Mouse (Mus musculus): ENCODE measurements around the gene Nav3. TPM values are rescaled to one million over a fixed set of nuclear protein-coding genes. Genes with fewer than 3 reads are reported as not detected.
A peak's percentile ranks its signal among the peaks of the same experiment; 100 is the strongest.

The Nav3 gene
- total RNA-seq (2021) = 10 to 100 TPM; 14.6 to 20.6 TPM

GRCm38 (mm10) chr10:110455838-110456493 lies at the start of gene Nav3:
TSS of gene Nav3 (minus strand) at chr10:110456204.
- intact Hi-C loops (cut with DNase I) = loop anchor here (5.0 kb wide), 3 partner anchors 146 to 276 kb away; no protein-coding TSS in a partner anchor
- peak; percentile 73 to 75 for DNase-seq

- no peak for DNase-seq
- intact Hi-C loops (cut with DNase I) = no loop called here
These were observed 29.3 kb upstream of the Nav3 start for GRCm38 (mm10) chr10:110485306-110485705.

GRCm38 (mm10) chr10:110484822-110485221 lies 28.8 kb upstream of the Nav3 start:
- intact Hi-C loops (cut with DNase I) = no loop called here
- no peak for DNase-seq

- DNase-seq = no peak
- intact Hi-C loops (cut with DNase I) = no loop called here
These were observed 23.2 kb upstream of the Nav3 start for GRCm38 (mm10) chr10:110479189-110479588.

GRCm38 (mm10) chr10:110477689-110478314 lies 21.8 kb upstream of the Nav3 start:
- DNase-seq = no peak
- intact Hi-C loops (cut with DNase I) = no loop called here

DNA sequence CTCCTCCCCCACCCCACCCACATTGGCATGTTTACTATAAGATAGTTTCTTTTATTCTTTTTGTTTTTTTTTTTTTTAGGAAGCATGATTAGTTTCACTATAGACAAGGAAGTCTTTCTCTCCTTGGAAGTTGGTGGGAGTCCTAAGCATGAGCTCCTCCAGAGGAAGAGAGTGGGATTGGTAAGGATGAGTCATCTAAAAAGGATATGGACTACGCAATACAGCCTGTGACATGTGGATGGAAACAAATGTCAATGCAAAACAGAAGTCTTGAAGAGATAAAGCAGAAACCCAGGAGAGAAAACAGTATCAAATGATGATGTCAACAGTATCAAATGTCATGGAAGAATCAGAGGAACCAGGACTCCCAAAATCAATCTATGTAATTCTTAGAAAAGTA lies 18.1 kb upstream of the Nav3 start:
- DNase-seq = no peak
- intact Hi-C loops (cut with DNase I) = no loop called here

GRCm38 (mm10) chr10:110469445-110469844 lies 13.4 kb upstream of the Nav3 start:
- no peak for DNase-seq
- intact Hi-C loops (cut with DNase I) = no loop called here

- intact Hi-C loops (cut with DNase I) = loop anchor here (5.0 kb wide), 3 partner anchors 147 to 277 kb away; no protein-coding TSS in a partner anchor
- DNase-seq = peak in 1 of 2 experiments; percentile 32
These were observed 754 bp downstream of the Nav3 start for GRCm38 (mm10) chr10:110455063-110455837.

- no peak for DNase-seq
- intact Hi-C loops (cut with DNase I) = no loop called here
These were observed 2.4 kb downstream of the Nav3 start for GRCm38 (mm10) chr10:110453566-110453965.

DNA sequence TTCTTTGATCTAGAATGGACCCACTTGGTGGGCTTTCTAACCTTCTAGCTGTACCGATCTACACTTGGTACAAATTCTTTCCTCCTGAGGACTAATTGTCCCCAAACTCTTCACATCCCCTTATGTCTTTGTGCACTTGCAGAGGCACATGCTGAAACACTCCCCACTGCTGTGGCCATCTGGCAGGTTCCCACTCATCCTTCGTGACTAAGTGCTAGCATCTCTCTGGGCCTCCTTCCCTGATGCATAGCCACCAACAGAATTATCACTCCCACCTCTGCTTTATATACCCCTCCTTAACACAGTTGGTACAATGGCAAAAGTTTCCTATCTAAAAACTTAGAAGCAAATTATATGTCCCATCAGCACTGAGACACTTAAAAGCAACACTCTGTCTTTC lies 15.6 kb downstream of the Nav3 start:
- no peak for DNase-seq
- intact Hi-C loops (cut with DNase I) = loop anchor here (5.0 kb wide), 1 partner anchor 207 kb away; no protein-coding TSS in a partner anchor

- intact Hi-C loops (cut with DNase I) = no loop called here
- DNase-seq = no peak
These were observed 24.9 kb downstream of the Nav3 start for GRCm38 (mm10) chr10:110431078-110431477.

- DNase-seq = peak; percentile 11 to 18
- intact Hi-C loops (cut with DNase I) = no loop called here
These were observed 26.4 kb downstream of the Nav3 start for GRCm38 (mm10) chr10:110429578-110429977.

DNA sequence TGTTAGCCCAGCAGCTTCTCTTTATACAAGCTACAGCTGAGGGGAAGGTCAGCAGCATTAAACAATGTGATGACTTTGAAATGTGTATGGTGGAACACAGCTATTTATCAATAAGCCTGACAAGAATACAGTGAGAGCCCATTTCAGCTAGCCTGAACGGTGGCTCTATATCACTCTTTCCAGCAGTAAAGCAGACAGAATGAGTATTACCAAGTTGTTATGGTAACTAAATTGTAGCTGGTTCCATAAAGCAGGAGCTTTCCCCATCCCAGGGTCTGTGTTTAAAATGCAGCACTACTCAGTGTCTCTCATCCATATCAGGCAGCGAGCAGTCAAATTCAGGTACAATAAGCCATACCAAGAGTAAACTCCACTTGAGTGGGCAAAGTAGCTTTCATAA lies 27.0 kb downstream of the Nav3 start:
- DNase-seq = no peak
- intact Hi-C loops (cut with DNase I) = no loop called here

DNA sequence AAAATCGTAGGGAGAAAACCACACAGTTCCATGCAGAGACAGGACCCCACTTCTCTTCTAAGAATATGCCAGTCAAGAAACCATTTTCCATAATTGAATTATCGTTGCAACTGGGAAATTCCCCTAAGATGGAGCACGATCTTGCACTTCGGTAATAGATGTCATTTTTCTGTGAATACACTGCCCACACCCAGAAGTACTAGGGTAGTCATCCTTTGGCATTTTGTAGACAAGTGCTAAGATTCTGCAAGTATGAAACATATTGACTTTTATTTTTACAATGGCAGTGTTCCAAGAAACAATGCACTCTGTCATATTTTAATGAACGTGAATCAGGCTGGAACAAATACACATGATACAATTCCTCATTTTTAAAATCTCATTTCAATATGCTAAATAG lies 34.5 kb downstream of the Nav3 start:
- intact Hi-C loops (cut with DNase I) = no loop called here
- no peak for DNase-seq

DNA sequence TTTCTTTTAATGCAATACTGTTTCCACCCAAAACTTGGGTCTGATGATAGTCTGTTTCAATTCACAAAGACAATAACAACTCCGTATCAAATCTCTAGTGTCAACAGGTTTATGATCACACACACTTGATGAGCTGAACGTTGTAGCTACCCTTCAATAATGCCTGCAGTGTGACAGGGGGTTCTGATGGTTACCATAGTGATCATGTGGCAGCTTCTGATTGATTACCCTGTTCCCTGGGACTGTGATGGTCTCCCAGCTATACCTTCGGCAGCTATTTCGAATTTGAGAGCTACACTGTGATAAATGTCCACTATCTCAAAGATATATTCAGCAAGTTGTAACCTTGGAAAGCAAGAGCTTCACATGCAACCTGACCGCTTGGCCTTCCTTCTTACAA lies 39.0 kb downstream of the Nav3 start:
- intact Hi-C loops (cut with DNase I) = no loop called here
- DNase-seq = no peak

DNA sequence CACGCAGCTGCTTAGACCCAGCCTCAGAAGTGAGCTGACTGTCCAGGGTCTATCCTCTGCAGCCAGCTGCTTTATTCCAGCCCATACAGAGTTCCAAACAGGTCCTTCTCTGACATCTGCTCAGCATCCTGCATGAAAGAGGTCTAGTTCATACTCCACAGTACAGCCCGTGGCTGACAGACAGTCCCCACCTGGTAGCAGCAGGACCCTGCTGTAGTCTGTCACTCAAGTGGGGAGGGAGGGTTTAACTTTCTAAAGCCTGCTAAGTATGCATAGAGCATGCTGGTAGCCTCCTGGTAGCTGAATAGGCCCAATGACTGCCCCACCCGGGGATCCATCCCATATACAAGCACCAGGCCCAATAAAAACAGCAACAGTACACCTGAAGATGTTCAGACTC lies 40.4 kb downstream of the Nav3 start:
- DNase-seq = no peak
- intact Hi-C loops (cut with DNase I) = no loop called here

GRCm38 (mm10) chr10:110413281-110413897 lies 42.6 kb downstream of the Nav3 start:
- intact Hi-C loops (cut with DNase I) = no loop called here
- no peak for DNase-seq

DNA sequence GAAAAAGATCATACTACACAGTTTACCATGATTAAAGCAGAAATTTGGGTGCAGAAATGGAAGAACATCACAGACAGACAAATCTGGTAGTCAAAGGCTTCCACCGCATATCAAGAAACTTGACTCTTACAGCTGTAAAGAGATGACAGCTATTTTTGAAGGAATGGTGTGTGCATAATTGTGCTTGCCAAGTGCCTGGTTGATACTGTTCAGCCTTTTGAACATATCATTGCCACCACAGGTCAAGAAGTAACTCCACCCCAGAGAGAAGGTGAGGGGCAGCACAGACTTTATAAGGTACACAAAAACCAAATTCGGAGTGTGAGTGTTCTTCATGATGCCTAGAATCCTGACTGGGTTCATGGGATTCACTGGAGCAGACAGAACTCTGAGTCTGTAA lies 53.1 kb downstream of the Nav3 start:
- DNase-seq = peak; percentile 21 to 23
- intact Hi-C loops (cut with DNase I) = no loop called here

DNA sequence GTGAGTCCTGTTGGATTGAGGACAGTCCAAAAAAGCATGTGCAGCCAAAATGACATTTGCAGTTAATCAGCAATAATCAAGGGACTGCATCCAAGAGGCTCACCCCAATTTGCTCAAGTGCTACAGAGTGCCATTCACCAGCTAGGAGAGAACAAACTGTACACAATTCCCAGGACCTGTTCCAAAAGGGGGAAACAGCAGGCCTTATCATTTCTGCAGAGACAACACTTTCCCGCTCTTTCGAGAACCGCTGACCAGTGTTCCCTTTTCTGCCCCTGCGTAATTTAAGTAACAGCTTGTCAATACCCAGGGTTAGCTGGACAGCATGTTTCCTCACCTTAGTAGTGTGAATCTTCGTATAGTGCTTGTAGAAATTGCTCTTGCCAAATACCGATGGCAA lies 55.4 kb downstream of the Nav3 start:
- intact Hi-C loops (cut with DNase I) = no loop called here
- peak; percentile 21 to 42 for DNase-seq

- intact Hi-C loops (cut with DNase I) = no loop called here
- no peak for DNase-seq
These were observed 57.4 kb downstream of the Nav3 start for GRCm38 (mm10) chr10:110398643-110399042.

Measured in heart, postnatal 10 days (tissue).